Mouse (Mus musculus): ENCODE results near the gene Plcb2. TPM values are rescaled to one million over a fixed set of nuclear protein-coding genes. Genes with fewer than 3 reads are reported as not detected.

The Plcb2 gene
- polyA plus RNA-seq, 1 experiment from 2014 or later: 1.4 TPM

DNA sequence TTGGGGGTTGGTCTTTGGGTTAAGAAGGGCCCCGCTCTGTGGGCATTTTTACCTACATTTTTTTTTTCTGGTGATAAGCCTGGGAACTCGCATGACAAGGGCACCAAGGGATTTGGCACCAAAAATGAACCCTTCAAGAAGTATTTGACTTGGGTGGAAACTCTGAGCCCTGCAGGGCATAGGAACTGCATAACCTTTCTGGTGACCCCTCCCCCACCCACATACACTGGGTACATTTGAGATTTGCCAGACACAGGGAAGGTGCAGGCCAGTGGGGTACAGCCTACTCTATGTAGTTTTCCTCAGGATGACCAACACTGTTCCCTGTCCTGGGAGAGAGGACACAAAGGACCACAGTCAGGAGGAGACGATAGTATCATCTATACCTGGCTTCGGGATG, 62.6 kb downstream of the Plcb2 start:
- Histone ChIP-seq H3K4me3 (ENCODE audit: low read depth, low read length) (no peak overlapping the region), H3K27me3 (ENCODE audit: control insufficient read depth, insufficient read depth, low read length) (peaks cover 11% of the 10 kb centered on the region), H3K4me1 (ENCODE audit: control insufficient read depth, insufficient read depth, low read length) (peaks cover 31% of the 10 kb centered on the region), H3K4me2 (no peak overlapping the region), H3K9me3 (replicated peaks; ENCODE audit: control insufficient read depth, low read length) (no peaks in the 10 kb centered on the region), H3K9ac (ENCODE audit: low read depth, low read length) (no peak overlapping the region), H3K36me3 (ENCODE audit: control insufficient read depth, insufficient read depth, low read length) (no peaks in the 10 kb centered on the region), H3K27ac (ENCODE audit: low read depth, low read length) (no peak overlapping the region)
- 78% methylated on average over 4 of the region's 4 CpGs for WGBS (ENCODE audit: insufficient replicate concordance)
- no peak for ATAC-seq (replicated peaks; ENCODE audit: insufficient number of reproducible peaks, low FRiP score, low TSS enrichment)

DNA sequence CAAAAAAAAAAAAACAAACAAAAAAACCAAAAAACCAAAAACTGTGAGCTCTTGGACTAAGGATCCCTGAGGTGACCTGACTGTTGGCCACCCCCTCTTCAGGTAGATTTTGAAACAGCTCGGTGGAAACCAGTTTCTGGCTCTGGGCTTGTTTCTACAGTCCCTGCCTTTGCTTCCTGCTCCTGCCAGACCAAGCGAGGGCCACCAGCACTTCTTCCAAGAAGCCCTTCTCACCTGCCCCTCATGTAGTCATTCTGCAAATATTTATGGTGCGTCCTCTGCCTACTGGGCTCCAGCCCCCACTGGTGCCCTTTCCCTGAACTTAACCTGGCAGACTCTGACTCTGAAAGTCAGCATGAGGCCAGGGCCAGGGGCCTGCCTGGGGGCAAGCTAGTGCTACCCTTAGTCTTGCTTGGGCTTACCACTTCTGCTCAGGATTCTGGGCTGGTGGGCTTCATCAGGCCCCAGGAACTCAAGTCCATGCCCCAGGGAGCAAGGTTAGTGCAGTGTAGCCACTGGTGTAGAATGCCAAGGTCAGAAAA, 63.2 kb downstream of the Plcb2 start:
- no peaks in the 10 kb centered on the region for H3K9me3 ChIP-seq (replicated peaks; ENCODE audit: control insufficient read depth, low read length)
- H3K4me3 ChIP-seq (ENCODE audit: low read depth, low read length): no peak overlapping the region
- H3K4me2 ChIP-seq: no peak overlapping the region
- peaks cover 11% of the 10 kb centered on the region for H3K27me3 ChIP-seq (ENCODE audit: control insufficient read depth, insufficient read depth, low read length)
- WGBS (ENCODE audit: insufficient replicate concordance): 58% methylated on average over 3 of the region's 3 CpGs
- ATAC-seq (replicated peaks; ENCODE audit: insufficient number of reproducible peaks, low FRiP score, low TSS enrichment): no peak
- no peak overlapping the region for H3K9ac ChIP-seq (ENCODE audit: low read depth, low read length)
- H3K36me3 ChIP-seq (ENCODE audit: control insufficient read depth, insufficient read depth, low read length): no peaks in the 10 kb centered on the region
- H3K27ac ChIP-seq (ENCODE audit: low read depth, low read length): no peak overlapping the region
- H3K4me1 ChIP-seq (ENCODE audit: control insufficient read depth, insufficient read depth, low read length): peaks cover 31% of the 10 kb centered on the region

DNA sequence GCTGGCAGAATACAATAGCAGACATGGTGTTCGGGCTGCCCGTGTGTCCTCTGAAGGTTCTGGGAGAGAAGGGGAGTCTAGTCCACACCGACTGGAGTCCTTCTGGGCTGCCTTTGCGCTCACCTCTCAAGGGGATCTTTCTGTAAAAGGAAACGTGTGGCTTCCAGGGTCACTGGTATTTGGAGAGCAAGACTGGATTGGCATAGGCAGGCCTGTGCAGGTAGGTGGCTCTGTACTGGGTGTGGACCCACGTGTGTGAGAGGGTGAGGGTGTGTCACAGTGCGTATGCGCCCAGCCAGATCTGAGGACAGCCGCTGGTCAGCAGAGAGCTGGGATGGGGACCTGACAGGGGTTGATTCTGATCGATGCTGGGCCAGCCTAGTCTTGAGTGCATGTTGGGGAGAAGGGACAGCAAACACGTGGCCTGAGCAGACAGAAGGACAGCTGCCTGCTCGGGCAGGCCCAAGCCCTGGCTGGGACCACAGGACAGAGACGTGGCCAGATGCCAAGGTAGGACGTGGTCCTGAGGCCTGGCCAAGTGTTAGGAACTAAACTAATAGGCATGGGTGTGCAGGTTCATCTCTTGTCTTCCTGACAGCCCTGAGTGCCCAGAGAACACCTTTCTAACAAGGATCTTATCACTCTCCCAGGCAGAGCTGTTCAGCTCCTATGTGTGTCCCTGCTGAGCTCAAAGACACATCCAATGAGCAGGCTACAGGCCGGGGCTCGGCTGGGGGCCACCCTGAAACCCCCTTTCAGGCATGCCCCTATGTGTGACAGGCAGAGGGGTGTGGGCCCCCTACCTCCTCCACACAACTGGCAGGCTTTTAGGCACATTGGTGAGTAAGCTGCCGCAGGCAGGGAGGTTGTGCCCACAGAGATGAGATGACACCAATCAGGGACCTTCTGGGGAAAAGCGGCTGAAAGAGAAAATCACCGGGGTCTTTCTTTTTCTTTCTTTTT, 64.2 kb downstream of the Plcb2 start:
- Histone ChIP-seq H3K9ac (ENCODE audit: low read depth, low read length) (peak overlapping the region; percentile 63), H3K4me1 (ENCODE audit: control insufficient read depth, insufficient read depth, low read length) (peaks cover 38% of the 10 kb centered on the region), H3K27ac (ENCODE audit: low read depth, low read length) (no peak overlapping the region)

GRCm38 (mm10) chr2:118662902-118663803, 65.1 kb downstream of the Plcb2 start, which contains the start of gene Pak6:
Gene Pak6 (plus strand): TSS chr2:118663303.
- Histone ChIP-seq H3K4me1 (ENCODE audit: control insufficient read depth, insufficient read depth, low read length) (peaks cover 45% of the 10 kb centered on the region), H3K27ac (ENCODE audit: low read depth, low read length) (no peak within 1 kb of the TSS), H3K9ac (ENCODE audit: low read depth, low read length) (peak within 1 kb of the TSS; percentile 63), H3K4me2 (peak within 1 kb of the TSS; percentile 78), H3K27me3 (ENCODE audit: control insufficient read depth, insufficient read depth, low read length) (peaks cover 11% of the 10 kb centered on the region), H3K36me3 (ENCODE audit: control insufficient read depth, insufficient read depth, low read length) (no peaks in the 10 kb centered on the region), H3K9me3 (replicated peaks; ENCODE audit: control insufficient read depth, low read length) (no peaks in the 10 kb centered on the region), H3K4me3 (ENCODE audit: low read depth, low read length) (peak within 1 kb of the TSS; percentile 49)
- WGBS (ENCODE audit: insufficient replicate concordance): 3% methylated on average over 37 of the region's 37 CpGs
- ATAC-seq (replicated peaks; ENCODE audit: insufficient number of reproducible peaks, low FRiP score, low TSS enrichment): no peak

More for the DNA sequence above, 64.2 kb downstream of the Plcb2 start:
- peak; percentile 74 for ATAC-seq (replicated peaks; ENCODE audit: insufficient number of reproducible peaks, low FRiP score, low TSS enrichment)
- peak overlapping the region; percentile 49 for H3K4me3 ChIP-seq (ENCODE audit: low read depth, low read length)
- no peaks in the 10 kb centered on the region for H3K9me3 ChIP-seq (replicated peaks; ENCODE audit: control insufficient read depth, low read length)
- peak overlapping the region; percentile 78 for H3K4me2 ChIP-seq
- 45% methylated on average over 19 of the region's 19 CpGs for WGBS (ENCODE audit: insufficient replicate concordance)
- peaks cover 11% of the 10 kb centered on the region for H3K27me3 ChIP-seq (ENCODE audit: control insufficient read depth, insufficient read depth, low read length)
- H3K36me3 ChIP-seq (ENCODE audit: control insufficient read depth, insufficient read depth, low read length): no peaks in the 10 kb centered on the region

DNA sequence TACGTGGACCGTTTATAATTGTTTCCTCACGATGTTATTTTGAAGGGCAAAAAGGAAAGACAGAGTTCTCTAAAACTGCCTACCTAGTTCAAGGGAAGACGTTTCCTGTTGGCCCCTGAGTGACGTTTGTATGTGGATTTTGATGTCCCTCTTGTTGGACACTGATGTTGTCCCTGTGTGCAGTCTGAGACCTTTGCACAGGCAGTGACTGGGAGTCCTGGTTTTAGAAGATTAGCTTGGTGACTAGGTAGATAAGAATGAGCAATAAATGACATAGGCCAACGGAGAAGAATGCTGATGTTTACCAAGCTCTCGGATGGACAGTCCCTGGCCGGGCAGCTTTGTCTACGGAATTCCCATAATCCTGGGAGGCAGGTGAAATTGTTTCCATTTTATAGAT, 66.3 kb downstream of the Plcb2 start:
- WGBS (ENCODE audit: insufficient replicate concordance): 76% methylated on average over 9 of the region's 9 CpGs
- H3K4me2 ChIP-seq: peak overlapping the region; percentile 6; the same call in 1 of the 2 replicates
- ATAC-seq (replicated peaks; ENCODE audit: insufficient number of reproducible peaks, low FRiP score, low TSS enrichment): no peak
- H3K4me3 ChIP-seq (ENCODE audit: low read depth, low read length): no peak overlapping the region
- no peak overlapping the region for H3K9ac ChIP-seq (ENCODE audit: low read depth, low read length)
- H3K36me3 ChIP-seq (ENCODE audit: control insufficient read depth, insufficient read depth, low read length): no peaks in the 10 kb centered on the region
- H3K9me3 ChIP-seq (replicated peaks; ENCODE audit: control insufficient read depth, low read length): no peaks in the 10 kb centered on the region
- peaks cover 11% of the 10 kb centered on the region for H3K27me3 ChIP-seq (ENCODE audit: control insufficient read depth, insufficient read depth, low read length)
- peaks cover 38% of the 10 kb centered on the region for H3K4me1 ChIP-seq (ENCODE audit: control insufficient read depth, insufficient read depth, low read length)
- no peak overlapping the region for H3K27ac ChIP-seq (ENCODE audit: low read depth, low read length)

GRCm38 (mm10) chr2:118659998-118660452, 68.2 kb downstream of the Plcb2 start:
- Histone ChIP-seq H3K4me3 (ENCODE audit: low read depth, low read length) (peak overlapping the region; percentile 41), H3K27me3 (ENCODE audit: control insufficient read depth, insufficient read depth, low read length) (peaks cover 11% of the 10 kb centered on the region), H3K9ac (ENCODE audit: low read depth, low read length) (peak overlapping the region; percentile 68), H3K36me3 (ENCODE audit: control insufficient read depth, insufficient read depth, low read length) (no peaks in the 10 kb centered on the region), H3K4me2 (peak overlapping the region; percentile 72), H3K4me1 (ENCODE audit: control insufficient read depth, insufficient read depth, low read length) (peaks cover 35% of the 10 kb centered on the region), H3K9me3 (replicated peaks; ENCODE audit: control insufficient read depth, low read length) (no peaks in the 10 kb centered on the region), H3K27ac (ENCODE audit: low read depth, low read length) (peak overlapping the region; percentile 88)
- 0% methylated on average over 4 of the region's 4 CpGs for WGBS (ENCODE audit: insufficient replicate concordance)
- peak; percentile 68; the same call in 1 of the 2 replicates for ATAC-seq (replicated peaks; ENCODE audit: insufficient number of reproducible peaks, low FRiP score, low TSS enrichment)

DNA sequence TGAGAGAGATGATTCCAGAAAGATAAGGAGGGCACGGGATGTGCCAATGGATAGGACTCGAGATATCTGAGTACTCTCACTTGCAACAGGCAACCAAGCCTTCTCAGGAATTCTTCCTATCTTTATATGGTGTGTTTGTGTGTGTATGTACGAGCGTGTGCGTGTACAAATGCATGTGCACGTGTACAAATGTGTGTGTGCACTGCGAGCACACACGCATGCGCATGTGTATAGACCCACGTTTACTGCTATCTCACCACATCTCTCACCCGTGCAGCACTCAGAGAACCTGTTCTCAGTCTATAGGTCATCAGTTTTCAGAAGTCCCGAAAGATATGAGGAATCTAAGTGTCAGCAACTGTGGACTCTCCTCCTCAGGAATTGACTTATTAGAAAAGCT, 68.7 kb downstream of the Plcb2 start:
- H3K36me3 ChIP-seq (ENCODE audit: control insufficient read depth, insufficient read depth, low read length): no peaks in the 10 kb centered on the region
- no peaks in the 10 kb centered on the region for H3K9me3 ChIP-seq (replicated peaks; ENCODE audit: control insufficient read depth, low read length)
- H3K27me3 ChIP-seq (ENCODE audit: control insufficient read depth, insufficient read depth, low read length): peaks cover 11% of the 10 kb centered on the region
- H3K4me3 ChIP-seq (ENCODE audit: low read depth, low read length): peak overlapping the region; percentile 41
- peak overlapping the region; percentile 68; the same call in 1 of the 2 replicates for H3K9ac ChIP-seq (ENCODE audit: low read depth, low read length)
- H3K4me2 ChIP-seq: peak overlapping the region; percentile 72
- H3K4me1 ChIP-seq (ENCODE audit: control insufficient read depth, insufficient read depth, low read length): peaks cover 32% of the 10 kb centered on the region
- 65% methylated on average over 12 of the region's 12 CpGs for WGBS (ENCODE audit: insufficient replicate concordance)
- no peak for ATAC-seq (replicated peaks; ENCODE audit: insufficient number of reproducible peaks, low FRiP score, low TSS enrichment)
- peak overlapping the region; percentile 88 for H3K27ac ChIP-seq (ENCODE audit: low read depth, low read length)

- Histone ChIP-seq H3K27me3 (ENCODE audit: control insufficient read depth, insufficient read depth, low read length) (peaks cover 8% of the 10 kb centered on the region), H3K9me3 (replicated peaks; ENCODE audit: control insufficient read depth, low read length) (no peaks in the 10 kb centered on the region), H3K27ac (ENCODE audit: low read depth, low read length) (peak overlapping the region; percentile 88), H3K9ac (ENCODE audit: low read depth, low read length) (0 out of 2 replicates have a peak overlapping the region, but pooled peaks have one; percentile 68), H3K4me2 (peak overlapping the region; percentile 72), H3K36me3 (ENCODE audit: control insufficient read depth, insufficient read depth, low read length) (no peaks in the 10 kb centered on the region), H3K4me1 (ENCODE audit: control insufficient read depth, insufficient read depth, low read length) (peaks cover 31% of the 10 kb centered on the region), H3K4me3 (ENCODE audit: low read depth, low read length) (no peak overlapping the region)
- WGBS (ENCODE audit: insufficient replicate concordance): 39% methylated on average over 1 of the region's 1 CpGs
- peak; percentile 69 for ATAC-seq (replicated peaks; ENCODE audit: insufficient number of reproducible peaks, low FRiP score, low TSS enrichment)
Measured at GRCm38 (mm10) chr2:118659077-118659476, 69.2 kb downstream of the Plcb2 start.

All from heart, embryonic 11.5 days (tissue).